Mouse (Mus musculus) olfactory bulb, adult 2 months (tissue): Measurements from ENCODE around the gene Ppargc1a.

ENCODE experiments used
- CTCF ChIP-seq: fragments of 200-500 bp; IDR thresholded peaks from 2 replicates; pipeline ENCODE4 v1.5.1; 2012; ENCODE audit warnings: low read depth, mild to moderate bottlenecking, low read length, moderate library complexity; ENCODE audit not compliant: insufficient read depth
- POLR2A ChIP-seq: fragments of 200-500 bp; IDR thresholded peaks from 2 replicates; pipeline ENCODE4 v1.6.1; 2012; ENCODE audit warnings: mild to moderate bottlenecking, low read depth, low read length, moderate library complexity; ENCODE audit not compliant: insufficient read depth

DNA sequence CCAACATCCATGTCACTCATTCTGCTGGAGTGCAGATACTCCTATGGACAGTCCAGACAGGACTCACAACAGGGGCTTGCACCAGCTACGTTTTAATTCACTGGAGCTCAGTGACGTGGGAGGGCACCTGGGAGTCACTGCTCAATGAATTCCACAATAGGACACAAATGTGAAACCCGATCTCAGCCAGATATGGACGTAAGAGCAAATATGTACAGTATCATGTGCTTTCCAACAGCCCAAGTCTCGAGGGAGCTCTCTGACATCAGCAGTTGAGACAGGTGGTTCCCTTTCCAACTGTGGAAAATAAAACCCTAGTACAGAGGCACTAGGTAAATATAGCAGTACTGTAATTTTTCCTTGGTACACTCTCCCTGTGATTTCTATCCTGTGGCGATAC is at the start of gene Ppargc1a:
- TF ChIP-seq CTCF = no peak
- TF ChIP-seq POLR2A = no peak
